Mouse (Mus musculus) kidney, postnatal 36 days (tissue): ENCODE measurements around the gene Rpl10.

Experiments
- DNase-seq, 2 experiments: peaks; one replicate each; pipeline ENCODE4 v3.0.0; 2021 to 2022; ENCODE audit warnings: mixed read lengths in 2 of 2

The Rpl10 gene

DNA sequence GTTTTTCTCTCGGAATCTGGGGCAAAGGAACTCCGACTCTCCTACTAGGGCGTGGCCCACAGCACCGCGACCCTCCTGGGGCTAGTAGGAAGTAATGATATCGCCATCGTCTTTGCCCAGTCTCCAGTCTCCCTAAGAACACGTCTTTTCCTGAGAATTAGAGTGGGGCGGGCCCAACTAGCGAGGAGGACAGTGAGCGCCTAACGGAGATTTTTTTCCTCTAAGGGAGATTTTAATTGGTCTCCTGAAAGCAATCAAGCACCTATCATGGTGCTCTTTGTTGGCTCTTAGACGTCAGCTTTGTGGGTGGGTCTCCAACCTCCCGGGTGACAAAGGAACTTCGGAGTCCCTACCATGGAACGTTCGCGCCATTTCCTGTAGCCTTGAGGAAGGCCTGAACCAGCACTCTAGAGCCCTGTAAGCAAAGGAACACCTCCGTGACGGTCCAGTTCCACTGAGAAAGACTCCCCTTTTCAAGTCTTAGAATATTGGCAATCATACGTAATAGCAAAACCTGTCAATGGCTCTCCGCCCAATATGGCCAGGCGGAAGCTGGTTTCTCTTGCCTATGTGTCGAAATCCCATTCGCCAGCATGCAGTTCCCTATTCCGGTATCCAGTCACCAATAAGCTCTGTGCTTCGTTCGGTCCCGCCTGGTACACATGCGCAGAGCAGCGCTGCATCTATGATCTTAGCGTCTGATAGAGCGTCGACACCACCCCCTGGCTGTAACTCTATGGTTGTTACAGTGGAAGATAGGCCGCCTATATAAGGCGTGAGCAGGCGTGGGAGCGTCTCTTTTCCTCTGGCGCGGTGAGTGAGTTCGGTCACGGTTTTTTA is at the start of gene Rpl10:
Rpl10 (plus strand) TSS at position 751 of the 840 bp plus-strand sequence.
- DNase-seq: peak; percentile 90 to 95

DNA sequence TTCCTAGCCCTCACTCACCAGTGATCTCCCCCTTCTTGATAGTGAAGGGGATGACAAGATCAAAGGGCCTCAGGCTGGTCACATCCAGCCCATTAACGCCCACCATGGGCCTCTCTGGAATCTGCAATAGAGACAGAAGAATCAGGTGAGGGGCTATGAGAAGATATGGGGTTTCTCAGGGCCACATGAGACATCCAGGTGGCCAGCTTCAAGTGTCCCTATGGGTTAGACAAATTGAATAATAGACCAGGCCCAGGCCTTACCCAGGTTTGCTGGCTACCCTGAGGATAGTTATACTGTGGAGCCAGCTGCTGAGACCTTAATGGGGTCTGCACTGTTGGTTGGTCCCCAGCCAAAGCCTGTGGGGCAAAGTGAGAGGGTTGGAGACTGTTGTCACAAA is 40.6 kb upstream of the Rpl10 start:
- DNase-seq: no peak

DNA sequence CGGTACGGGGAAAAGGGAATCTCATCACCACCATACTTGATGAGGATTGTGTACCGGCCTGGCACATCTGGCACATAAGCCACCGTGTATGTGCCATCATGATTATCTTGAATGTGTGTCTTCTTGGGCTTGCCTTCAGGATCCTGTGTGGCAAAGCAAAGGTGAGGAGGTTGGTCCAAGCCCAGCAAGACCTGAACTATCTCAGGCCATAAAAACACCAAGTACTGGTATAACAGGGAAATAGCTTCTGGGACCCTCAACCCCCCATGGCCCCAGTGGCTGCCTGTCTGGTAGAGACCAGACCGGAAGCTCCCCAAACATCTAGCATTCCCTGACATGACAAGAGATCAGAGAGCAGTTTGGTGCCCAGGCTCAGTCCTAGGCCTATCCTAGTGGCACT is 37.4 kb upstream of the Rpl10 start:
- no peak for DNase-seq

DNA sequence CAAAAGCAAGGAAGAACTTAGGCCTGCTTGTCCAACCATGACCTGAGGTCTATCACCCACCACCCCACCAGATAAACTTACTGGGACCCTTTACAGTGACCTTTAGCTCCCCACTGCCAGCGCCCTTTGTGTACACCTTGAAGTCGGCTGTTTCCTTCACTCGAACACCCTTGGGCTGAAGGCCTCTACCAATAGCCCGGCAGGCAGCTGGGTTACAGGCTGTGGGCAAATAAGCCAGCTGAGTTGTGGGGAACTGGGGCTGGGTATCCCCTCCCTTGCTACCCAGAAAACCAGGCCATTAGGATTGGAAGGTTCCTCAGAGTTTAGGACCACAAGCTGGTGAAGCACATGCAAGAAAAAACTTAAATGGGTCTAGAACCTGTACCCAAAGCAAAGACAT is 30.3 kb upstream of the Rpl10 start:
- DNase-seq: no peak

DNA sequence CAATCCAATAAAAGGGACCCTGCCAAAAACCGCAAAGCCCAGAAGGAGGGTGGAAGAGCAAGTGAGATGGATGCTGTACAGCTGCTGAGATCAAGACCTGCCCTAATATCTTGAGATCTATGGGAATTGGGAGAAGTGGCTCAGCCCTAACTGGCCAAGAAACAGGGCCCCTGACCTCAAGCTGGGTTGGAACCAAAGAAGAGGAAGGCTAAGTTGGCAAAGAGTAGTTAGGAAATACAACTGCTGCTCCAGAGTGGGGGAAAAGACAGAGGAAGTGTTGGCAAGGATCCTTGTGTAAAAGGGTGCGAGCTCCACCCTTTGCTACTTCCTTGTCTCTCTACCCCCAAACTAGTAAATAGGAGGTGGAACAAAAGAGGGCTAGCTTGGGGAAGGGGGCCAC is 27.2 kb upstream of the Rpl10 start:
- peak in 1 of 2 experiments; percentile 12 for DNase-seq

DNA sequence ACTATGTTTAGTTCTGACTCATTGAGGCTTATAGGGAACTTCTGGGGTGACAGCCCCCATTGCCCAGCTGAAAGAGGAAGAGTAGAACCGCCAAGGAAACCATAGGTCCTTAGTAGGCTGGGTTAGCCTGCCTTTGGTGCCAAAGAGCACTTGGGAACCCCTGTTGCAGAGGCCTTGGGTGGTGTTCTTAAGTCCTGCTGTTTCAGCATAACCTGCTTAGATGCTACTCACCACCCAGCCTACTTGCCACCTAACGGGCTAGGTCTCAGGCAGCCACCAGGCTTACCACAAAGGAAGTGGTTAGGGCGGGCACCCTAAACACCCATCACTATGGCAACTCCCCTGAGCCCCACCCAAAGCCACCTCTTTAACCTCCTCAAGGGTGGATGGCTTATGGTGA is 26.8 kb upstream of the Rpl10 start:
- no peak for DNase-seq

- peak; percentile 29 to 54 for DNase-seq
Observed at GRCm38 (mm10) chrX:74244614-74245083, 26.0 kb upstream of the Rpl10 start.

DNA sequence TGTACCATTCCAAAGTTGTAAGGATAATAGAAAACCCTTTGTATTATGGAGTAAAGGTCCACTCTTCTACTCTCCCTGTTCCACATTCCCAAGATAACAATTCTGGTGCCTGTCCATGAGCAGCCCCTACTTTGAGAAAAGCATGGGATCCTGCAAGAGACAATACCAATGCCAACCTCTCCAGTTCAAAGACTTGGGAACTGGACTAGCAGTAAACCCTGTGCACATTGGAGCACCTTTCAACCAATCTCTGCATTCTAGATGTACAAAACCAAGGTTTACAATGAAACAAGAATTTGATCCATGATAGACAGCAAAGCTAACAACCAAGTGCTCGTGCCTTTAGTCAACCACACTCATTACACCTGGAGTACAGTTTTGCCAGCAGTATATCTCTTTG is 25.5 kb upstream of the Rpl10 start:
- no peak for DNase-seq

DNA sequence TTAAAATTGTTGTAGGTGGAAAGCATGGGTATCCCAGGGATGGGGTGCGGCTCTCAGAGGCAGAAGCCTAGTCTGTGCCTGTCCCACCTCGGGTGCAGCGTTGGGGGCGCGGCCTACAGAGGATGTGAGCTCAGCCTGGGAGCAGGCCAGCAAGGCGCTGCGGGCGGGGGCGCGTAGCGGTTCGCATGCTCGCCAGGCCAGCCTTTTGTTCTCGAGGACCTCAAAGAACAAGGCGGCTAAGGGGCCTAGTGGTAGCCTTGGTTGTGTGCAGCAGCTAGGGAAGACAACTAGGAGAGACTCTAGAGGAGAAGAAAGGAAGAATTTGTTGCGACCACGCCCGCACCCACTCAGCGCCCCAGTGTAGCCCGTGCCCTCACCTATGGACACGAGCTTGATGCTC is 24.9 kb upstream of the Rpl10 start:
- peak; percentile 76 to 83 for DNase-seq

GRCm38 (mm10) chrX:74246213-74246681 is 24.4 kb upstream of the Rpl10 start:
- peak; percentile 89 to 91 for DNase-seq

DNA sequence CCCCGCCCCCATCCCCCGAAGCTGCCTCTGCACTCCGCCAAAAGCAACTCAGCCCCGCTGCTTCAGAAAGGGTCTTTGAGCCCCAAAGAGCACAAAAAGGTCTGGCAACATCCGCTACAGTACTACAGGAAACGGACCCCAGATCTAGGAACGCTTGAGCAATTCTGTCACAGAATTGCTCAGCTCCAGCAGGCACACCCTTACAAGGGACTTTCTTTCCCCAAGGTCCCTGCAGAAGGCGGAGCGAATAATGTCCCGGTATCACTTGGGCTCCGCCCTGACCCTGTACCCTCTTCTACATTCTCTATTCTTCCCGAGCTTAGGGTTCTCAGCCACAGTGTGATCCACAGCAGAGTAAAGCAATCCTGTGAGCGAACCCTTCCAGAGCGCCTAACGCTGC is 23.9 kb upstream of the Rpl10 start:
- DNase-seq: no peak

DNA sequence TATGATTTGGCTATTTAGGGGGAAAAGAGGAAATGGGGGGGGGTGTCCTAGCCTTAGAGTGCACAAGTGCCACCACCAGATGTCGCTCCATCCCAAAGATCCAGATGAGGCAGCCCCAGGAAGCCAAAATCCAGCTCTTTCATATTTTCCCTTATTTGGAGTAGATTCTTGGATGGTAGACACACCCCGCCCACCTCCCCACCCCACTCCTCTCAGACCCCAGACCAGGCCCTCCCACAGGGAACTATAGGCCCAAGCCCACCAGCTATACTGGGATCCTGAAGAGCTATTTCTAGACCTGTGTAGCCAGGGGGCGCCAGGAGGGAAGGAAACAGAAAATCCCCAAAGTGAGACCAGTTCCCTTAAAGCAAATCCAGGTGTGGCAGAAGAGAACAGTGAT is 22.0 kb upstream of the Rpl10 start:
- DNase-seq: peak; percentile 57 to 83

DNA sequence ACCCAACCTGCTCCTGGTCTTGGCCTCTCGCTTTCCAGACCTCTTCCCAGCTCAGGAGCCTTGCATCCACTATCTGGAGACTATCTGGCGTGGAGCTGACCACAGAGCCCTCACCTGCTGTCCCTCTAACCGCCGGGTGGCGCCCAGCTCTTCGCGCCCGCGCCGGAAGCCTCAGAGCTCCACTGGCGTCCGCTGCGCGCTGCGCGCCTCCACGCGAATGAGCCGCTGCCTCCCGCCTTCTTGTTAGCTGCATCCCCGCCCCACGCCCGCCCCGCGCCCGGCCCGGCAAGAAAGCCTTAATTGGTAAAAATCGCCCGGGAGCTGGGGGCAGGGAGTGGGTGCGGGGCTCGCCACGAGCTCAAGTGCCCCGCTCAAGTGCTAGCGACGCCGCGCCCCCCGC is 21.0 kb upstream of the Rpl10 start, which contains the start of gene Flna:
Flna (minus strand) TSS at position 206 of the 400 bp plus-strand sequence.
- peak; percentile 70 to 83 for DNase-seq

DNA sequence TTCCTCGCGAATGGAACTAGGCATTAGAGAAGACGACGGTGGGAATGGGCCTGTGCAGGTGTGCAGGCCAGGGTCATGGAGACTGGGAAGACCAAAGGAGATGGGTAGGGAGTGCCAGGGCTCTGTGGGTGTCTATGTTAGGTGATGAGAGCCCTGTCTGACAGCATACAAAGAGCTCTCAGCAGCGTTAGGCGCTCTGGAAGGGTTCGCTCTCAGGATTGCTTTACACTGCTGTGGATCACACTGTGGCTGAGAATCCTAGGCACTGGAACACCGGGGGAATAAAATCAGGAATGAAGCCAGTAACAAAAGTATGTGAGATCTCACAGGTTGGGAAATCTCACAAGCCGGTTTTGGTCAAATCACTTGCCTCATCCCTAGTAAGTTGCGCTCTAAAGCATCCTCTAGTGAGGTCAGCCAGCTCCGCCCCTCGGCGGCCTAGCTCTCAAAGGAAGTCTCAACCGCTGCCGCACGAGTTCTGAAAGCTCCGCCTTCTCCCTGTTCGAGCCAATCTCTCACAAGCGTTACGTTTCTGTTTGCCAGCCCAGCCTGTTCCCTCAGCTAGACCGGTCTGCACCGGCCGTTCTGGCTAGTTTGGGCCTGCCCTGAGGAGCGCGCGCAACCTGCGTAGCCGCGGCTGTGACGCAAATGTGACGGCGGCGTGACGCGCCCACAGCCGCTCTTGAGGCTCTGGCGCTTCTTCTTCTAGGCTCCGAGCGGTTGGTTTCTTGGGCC is 16.3 kb upstream of the Rpl10 start, which contains the start of gene Emd:
Emd (plus strand) TSS at position 535 of the 735 bp plus-strand sequence.
- peak; percentile 91 to 96 for DNase-seq

DNA sequence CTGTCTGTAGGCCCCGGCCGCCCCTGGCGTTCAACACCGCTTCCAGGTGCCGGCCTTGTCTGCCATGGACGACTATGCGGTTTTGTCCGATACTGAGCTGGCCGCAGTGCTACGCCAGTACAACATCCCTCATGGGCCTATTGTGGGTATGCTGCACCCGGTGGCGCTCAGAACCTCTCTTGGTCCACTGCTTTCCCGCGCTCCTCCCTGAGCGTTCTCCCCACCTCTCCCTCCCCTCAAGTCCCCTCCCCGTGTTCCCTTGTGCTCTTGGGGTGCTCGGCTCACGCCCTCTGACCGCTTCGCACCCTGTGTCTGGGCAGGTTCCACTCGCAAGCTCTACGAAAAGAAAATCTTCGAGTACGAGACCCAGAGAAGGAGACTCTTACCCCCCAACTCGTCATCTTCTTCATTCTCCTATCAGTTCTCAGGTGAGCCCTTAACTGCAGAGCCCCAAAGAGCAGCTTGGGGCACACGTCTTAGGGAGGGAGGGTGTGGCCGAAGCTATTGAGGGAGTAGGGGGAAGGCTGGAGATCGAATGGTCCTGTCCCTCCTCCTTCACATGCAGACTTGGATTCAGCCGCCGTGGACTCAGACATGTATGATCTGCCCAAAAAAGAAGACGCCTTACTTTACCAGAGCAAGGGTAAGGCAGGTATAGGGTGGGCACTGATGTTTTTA is 15.6 kb upstream of the Rpl10 start:
- no peak for DNase-seq

GRCm38 (mm10) chrX:74257746-74258145 is 12.9 kb upstream of the Rpl10 start:
- DNase-seq: no peak

DNA sequence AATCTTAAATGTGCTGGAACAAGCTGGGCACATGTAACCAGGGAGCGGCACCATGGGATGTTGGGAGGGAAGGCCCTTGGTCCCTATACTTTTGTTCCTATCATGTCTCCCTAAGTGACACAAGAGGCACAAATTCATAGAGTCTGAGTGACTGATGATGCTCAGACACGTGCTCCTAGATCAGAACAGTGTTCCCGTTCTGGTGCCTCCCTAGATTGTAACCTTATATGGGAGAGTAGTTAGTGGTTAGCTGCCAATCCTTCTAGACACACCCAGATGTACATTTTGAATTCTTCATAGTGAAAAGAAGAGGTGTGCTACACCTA is 913 bp upstream of the Rpl10 start:
- peak in 1 of 2 experiments; percentile 5 for DNase-seq

GRCm38 (mm10) chrX:74270902-74271551 is 415 bp downstream of the Rpl10 start:
- peak; percentile 20 to 40 for DNase-seq

DNA sequence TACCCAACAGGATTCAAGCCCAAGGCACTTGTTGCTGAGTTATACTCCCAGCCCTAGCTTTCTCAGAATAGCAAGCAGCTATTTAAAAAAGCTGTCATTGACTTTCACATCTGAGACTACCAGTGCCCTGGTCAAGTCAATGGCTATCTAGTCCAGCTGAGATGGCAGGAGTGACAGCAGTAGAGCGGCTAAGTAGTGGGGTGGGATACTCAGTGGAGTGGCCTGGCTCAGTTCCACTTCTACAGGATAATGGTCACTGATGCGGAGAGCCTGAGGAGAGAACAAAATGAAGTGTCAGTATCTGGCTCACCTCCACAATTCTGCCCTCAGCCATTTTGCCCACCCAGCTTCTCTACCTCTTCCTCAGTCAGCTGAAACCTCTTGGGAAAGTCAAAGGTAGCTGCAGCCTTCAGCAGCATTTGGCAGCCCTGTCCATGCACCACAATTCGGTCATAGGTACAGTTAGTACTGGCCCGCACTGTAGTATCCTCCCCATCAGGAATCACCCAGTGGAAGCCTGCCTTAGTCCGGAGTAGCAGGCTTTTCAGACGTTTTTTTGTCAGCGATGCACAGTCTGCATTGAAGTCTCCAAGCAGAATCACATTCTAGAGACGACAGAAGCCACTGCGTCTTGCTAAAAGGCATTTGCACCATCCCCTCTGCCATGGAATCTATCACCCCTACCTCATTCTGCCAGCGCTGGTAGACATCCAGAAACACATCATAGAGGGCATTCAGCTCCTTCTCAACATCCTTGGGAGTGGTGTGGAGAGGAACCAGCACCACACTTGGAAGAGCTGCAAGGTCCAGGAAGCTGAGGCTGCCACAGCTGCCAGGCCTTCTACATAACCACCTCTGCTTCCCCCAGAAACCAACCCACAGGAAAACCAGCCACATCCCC is 3.1 kb downstream of the Rpl10 start:
- peak in 1 of 2 experiments; percentile 10 for DNase-seq

DNA sequence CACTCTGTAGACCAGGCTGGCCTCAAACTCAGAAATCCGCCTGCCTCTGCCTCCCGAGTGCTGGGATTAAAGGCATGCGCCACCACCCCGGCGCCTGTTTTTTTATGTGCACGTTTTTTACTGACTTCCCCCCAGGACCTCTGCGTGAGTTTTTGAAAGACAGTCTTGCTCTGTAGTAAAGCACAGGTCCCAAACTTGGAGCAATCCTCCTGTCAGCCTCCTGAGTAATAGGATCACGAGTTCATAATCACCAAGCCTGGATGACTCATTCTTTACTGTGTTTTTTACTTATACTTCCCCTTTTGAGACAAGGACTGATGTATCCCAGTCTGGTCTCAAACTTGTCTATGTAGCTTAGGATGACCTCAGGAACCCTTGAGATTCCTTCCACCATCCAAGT is 7.3 kb downstream of the Rpl10 start:
- no peak for DNase-seq

GRCm38 (mm10) chrX:74281041-74281731 is 10.6 kb downstream of the Rpl10 start:
- DNase-seq: no peak
